Mouse (Mus musculus): ENCODE data around the gene Elovl5.

- no peak for TF ChIP-seq CTCF (IDR thresholded peaks at IDR 0.05; ENCODE audit: extremely low read depth, insufficient read depth, low read length)
- TF ChIP-seq POLR2A (IDR thresholded peaks at IDR 0.05; ENCODE audit: extremely low read depth, insufficient read depth, low read length), result peak; percentile 74
These were observed at the start of gene Elovl5 for GRCm38 (mm10) chr9:77917074-77917621.

Data from cortical plate, adult 2 months (tissue).